Mouse (Mus musculus) G1E (cell line): ENCODE results near the gene Lmo1. TPM values are rescaled to one million over a fixed set of nuclear protein-coding genes. Genes with fewer than 3 reads are reported as not detected.

ENCODE experiments used
- ATAC-seq: 2 replicates; pipeline ENCODE4 v1.8.0; 2016; ENCODE audit warnings: mild to moderate bottlenecking; ENCODE audit not compliant: insufficient number of reproducible peaks, poor library complexity, low FRiP score, severe bottlenecking; ENCODE audit errors: extremely low read depth
- DNase-seq: peaks from one replicate; pipeline ENCODE4 v3.0.0; 2012; ENCODE audit warnings: low spot score
- H3K27me3 ChIP-seq: 2 replicates; pipeline ENCODE4 v1.6.1; 2012; ENCODE audit warnings: mild to moderate bottlenecking, low read length, inconsistent platforms; ENCODE audit not compliant: insufficient read depth
- H3K36me3 ChIP-seq: replicated peaks from 2 replicates; pipeline ENCODE3; 2012; ENCODE audit warnings: mild to moderate bottlenecking, inconsistent platforms
- H3K4me1 ChIP-seq: 2 replicates; pipeline ENCODE4 v1.6.1; 2012; ENCODE audit warnings: low read depth, low read length, inconsistent platforms, mixed read lengths; ENCODE audit not compliant: insufficient read depth
- H3K4me3 ChIP-seq: 2 replicates; pipeline ENCODE4 v1.5.1; 2012; ENCODE audit warnings: low read depth, mild to moderate bottlenecking, inconsistent platforms, low read length, moderate library complexity, mixed read lengths
- H3K9me3 ChIP-seq: replicated peaks from 2 replicates; pipeline ENCODE4 v1.6.1; 2012; ENCODE audit warnings: inconsistent platforms
- CTCF ChIP-seq: IDR thresholded peaks from 2 replicates; pipeline ENCODE4 v1.5.1; 2012; ENCODE audit warnings: low read depth, low read length, inconsistent platforms, mixed read lengths
- GATA1 ChIP-seq: IDR thresholded peaks from 2 replicates; pipeline ENCODE4 v1.6.1; 2012; ENCODE audit warnings: borderline replicate concordance, low read length, inconsistent platforms, mixed read lengths
- GATA2 ChIP-seq: IDR thresholded peaks from 2 replicates; pipeline ENCODE4 v1.6.1; 2012; ENCODE audit warnings: low read depth, low read length, inconsistent platforms, borderline replicate concordance
- POLR2AphosphoS5 ChIP-seq: IDR thresholded peaks from 2 replicates; pipeline ENCODE4 v1.6.1; 2012; ENCODE audit warnings: low read depth, low read length, inconsistent platforms; ENCODE audit not compliant: insufficient replicate concordance
- TAL1 ChIP-seq: conservative IDR thresholded peaks from 2 replicates; pipeline ENCODE4 v1.6.1; 2012; ENCODE audit warnings: low read depth, low read length, inconsistent platforms, mixed read lengths
- polyA plus RNA-seq: library from polyadenylated mRNA; stranded (reverse); fragments of >175 nt; gene quantifications from 2 replicates; pipeline ENCODE4 v1.2.3, GENCODE M21; 2012
- total RNA-seq, 2 experiments: library from RNA; stranded (forward) in 1 of 2; stranded (reverse) in 1 of 2; fragments of 200-1000 nt in 1 of 2; fragments of >200 nt in 1 of 2; fragmentation: Nextera tagmentation in 1 of 2; gene quantifications; 2 replicates each; pipeline ENCODE4 v1.2.3; 2014 to 2017

The Lmo1 gene
- total RNA-seq (2014; fragmentation: Nextera tagmentation) (not detected in 2 replicates), total RNA-seq (2017) (0.12 TPM in 1 of 2 replicates, not detected in the other), polyA plus RNA-seq (not detected in 2 replicates)

GRCm38 (mm10) chr7:109174949-109175669 is at the start of gene Lmo1:
Gene Lmo1 (minus strand): TSS chr7:109175207.
- TF ChIP-seq POLR2AphosphoS5 = no peak
- no peak for DNase-seq
- ATAC-seq = no peak
- Histone ChIP-seq H3K27me3 (peaks cover 30% of the 10 kb centered on the region), H3K4me1 (no peaks in the 10 kb centered on the region), H3K4me3 (0 out of 2 replicates have a peak within 1 kb of the TSS, but pooled peaks have one; percentile 19), H3K36me3 (no peaks in the 10 kb centered on the region), H3K9me3 (no peaks in the 10 kb centered on the region)

GRCm38 (mm10) chr7:109221716-109222110 is 46.7 kb upstream of the Lmo1 start:
- H3K4me1 ChIP-seq = no peaks in the 10 kb centered on the region
- DNase-seq (no peak), ATAC-seq (no peak)
- TF ChIP-seq GATA1 (no peak), GATA2 (no peak), CTCF (no peak), POLR2AphosphoS5 (no peak), TAL1 (no peak)
- 0 out of 2 replicates have a peak, but pooled peaks cover 3% of the 10 kb centered on the region for H3K27me3 ChIP-seq
- no peaks in the 10 kb centered on the region for H3K9me3 ChIP-seq
- H3K36me3 ChIP-seq = no peaks in the 10 kb centered on the region
- H3K4me3 ChIP-seq = no peak overlapping the region

- TF ChIP-seq POLR2AphosphoS5 (no peak), GATA2 (no peak), GATA1 (no peak), CTCF (no peak), TAL1 (no peak)
Observed at GRCm38 (mm10) chr7:109220766-109221715, 46.0 kb upstream of the Lmo1 start.

GRCm38 (mm10) chr7:109220026-109220425 is 45.0 kb upstream of the Lmo1 start:
- ATAC-seq (no peak), DNase-seq (no peak)
- Histone ChIP-seq H3K27me3 (peaks cover 8% of the 10 kb centered on the region), H3K36me3 (no peaks in the 10 kb centered on the region), H3K4me1 (no peaks in the 10 kb centered on the region), H3K9me3 (no peaks in the 10 kb centered on the region), H3K4me3 (no peak overlapping the region)
- no peak for TF ChIP-seq POLR2AphosphoS5
- no peak for TF ChIP-seq GATA1
- TF ChIP-seq TAL1 = no peak

More at GRCm38 (mm10) chr7:109220766-109221715, 46.0 kb upstream of the Lmo1 start:
- DNase-seq = no peak
- Histone ChIP-seq H3K4me3 (no peak overlapping the region), H3K4me1 (no peaks in the 10 kb centered on the region), H3K9me3 (no peaks in the 10 kb centered on the region), H3K27me3 (peaks cover 8% of the 10 kb centered on the region), H3K36me3 (no peaks in the 10 kb centered on the region)
- no peak for ATAC-seq

- DNase-seq (no peak), ATAC-seq (no peak)
- H3K9me3 ChIP-seq = no peaks in the 10 kb centered on the region
- H3K4me1 ChIP-seq = no peaks in the 10 kb centered on the region
- TF ChIP-seq POLR2AphosphoS5 = no peak
- no peak for TF ChIP-seq GATA1
- no peak for TF ChIP-seq GATA2
- no peak for TF ChIP-seq CTCF
- no peak for TF ChIP-seq TAL1
- no peak overlapping the region for H3K4me3 ChIP-seq
- H3K27me3 ChIP-seq = peaks cover 8% of the 10 kb centered on the region
- H3K36me3 ChIP-seq = no peaks in the 10 kb centered on the region
Observed at GRCm38 (mm10) chr7:109218977-109219271, 43.9 kb upstream of the Lmo1 start.

- Histone ChIP-seq H3K36me3 (no peaks in the 10 kb centered on the region), H3K9me3 (no peaks in the 10 kb centered on the region), H3K4me1 (no peaks in the 10 kb centered on the region), H3K27me3 (peaks cover 8% of the 10 kb centered on the region), H3K4me3 (no peak overlapping the region)
- no peak for TF ChIP-seq POLR2AphosphoS5
- peak; percentile 54 for TF ChIP-seq CTCF
- ATAC-seq (no peak), DNase-seq (peak; percentile 55)
Observed at GRCm38 (mm10) chr7:109218130-109218976, 43.3 kb upstream of the Lmo1 start.
